In the genomic region with DNA sequence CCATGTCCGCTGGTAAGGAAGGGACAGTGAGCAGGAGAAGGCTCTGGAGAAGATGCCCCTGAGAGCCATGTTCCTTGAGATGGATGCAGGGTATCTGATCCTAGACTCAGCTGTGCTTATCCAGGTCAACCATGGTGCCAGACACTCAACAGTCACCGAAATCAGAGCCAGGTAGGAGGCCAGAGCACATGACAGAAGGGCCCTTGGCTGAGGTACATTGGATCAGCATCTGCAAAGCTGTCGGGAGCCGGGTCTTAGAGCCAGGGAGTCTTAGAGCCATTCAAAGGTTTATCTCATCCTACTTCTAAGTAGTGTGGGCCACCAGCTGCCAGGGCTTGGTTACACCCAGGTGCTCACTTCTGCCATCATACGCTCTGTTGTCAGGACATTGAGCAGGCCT, we compare ENCODE assay signal across 29 mouse cellular contexts. TPM values are rescaled to one million over a fixed set of nuclear protein-coding genes. Genes with fewer than 3 reads are reported as not detected.
DNase-seq lines count a peak whose midpoint lies in the region; ATAC-seq and TF ChIP-seq lines count a peak whose summit lies in the region.
"Had no signal": no experiment of that assay in that cellular context is flagged by ENCODE, and none has a peak within 500 bp of the region (broad histone marks: within the 10 kb centered on the region; RNA-seq: fewer than 3 reads in every experiment).

No protein-coding gene starts in this region.

- H3K27ac ChIP-seq in gastrocnemius, adult 2 months = peak overlapping the region; percentile 70
- peak overlapping the region; percentile 73 for H3K27ac ChIP-seq in left cerebral cortex, adult 2 months
- H3K27ac ChIP-seq in cortical plate, adult 2 months (ENCODE audit: insufficient read depth, low read length) = peak overlapping the region; percentile 28; the same call in 1 of the 2 replicates
- peak overlapping the region; percentile 18 for H3K27ac ChIP-seq in intestine, embryonic 15.5 days
- H3K27ac ChIP-seq in limb, embryonic 10.5 days = no peak overlapping the region
- H3K27ac ChIP-seq: forebrain, embryonic 10.5 days; forebrain, embryonic 15.5 days; heart, embryonic 10.5 days; heart, embryonic 15.5 days; hindbrain, embryonic 12.5 days; kidney, postnatal 0 days; liver, embryonic 12.5 days; midbrain, embryonic 12.5 days had no signal

- no peak for TF ChIP-seq CTCF in gastrocnemius, adult 2 months (IDR thresholded peaks at IDR 0.05)
- TF ChIP-seq CTCF in left cerebral cortex, adult 2 months (IDR thresholded peaks at IDR 0.05) = no peak
- no peak for TF ChIP-seq CTCF in cortical plate, adult 2 months (IDR thresholded peaks at IDR 0.05; ENCODE audit: extremely low read depth, insufficient read depth, low read length)

- intact Hi-C loops in gastrocnemius, adult 2 months (cut with DNase I) = no loop called here
- intact Hi-C loops in left cerebral cortex, adult 2 months (cut with DNase I) = no loop called here

- H3K27me3 ChIP-seq in intestine, embryonic 15.5 days (replicated peaks) = no peaks in the 10 kb centered on the region
- H3K27me3 ChIP-seq in limb, embryonic 10.5 days (ENCODE audit: low read depth, poor library complexity, severe bottlenecking) = no peaks in the 10 kb centered on the region
- H3K27me3 ChIP-seq: forebrain, embryonic 15.5 days; heart, embryonic 15.5 days; hindbrain, embryonic 12.5 days; liver, embryonic 12.5 days; megakaryocyte, embryonic 14.5 days; midbrain, embryonic 12.5 days had no signal

- H3K4me2 ChIP-seq in intestine, embryonic 15.5 days (replicated peaks) = no peak overlapping the region
- H3K4me2 ChIP-seq: forebrain, embryonic 15.5 days; heart, embryonic 15.5 days; hindbrain, embryonic 12.5 days; liver, embryonic 12.5 days; midbrain, embryonic 12.5 days had no signal

- DNase-seq in gastrocnemius, adult 2 months = peak; percentile 57
- DNase-seq in gastrocnemius, postnatal 25 days = no peak
- no peak for DNase-seq in left cerebral cortex, adult 2 months (ENCODE audit: extremely low spot score in 1 of 2, low spot score in 2 of 2)
- no peak for DNase-seq in left cerebral cortex, adult 11 months (ENCODE audit: low spot score)
- no peak for DNase-seq in limb, embryonic 10.5 days (ENCODE audit: low spot score)
- no peak for DNase-seq in layer of hippocampus, postnatal 10 days (ENCODE audit: low spot score in 2 of 2)
- DNase-seq: adrenal gland, postnatal 25 days; B cell, adult 2 months; cerebellum, postnatal 14 days; heart, postnatal 36 days; kidney, adult 8-10 months; kidney, postnatal 4 days; layer of hippocampus, adult 9-11 months; liver, postnatal 0 days; lung, postnatal 4 days; right cerebral cortex, adult 18-20 months; thymus, postnatal 4 days had no signal

- TF ChIP-seq POLR2A in cortical plate, adult 2 months (IDR thresholded peaks at IDR 0.05; ENCODE audit: extremely low read depth, insufficient read depth, low read length) = no peak

- no peaks in the 10 kb centered on the region for H3K36me3 ChIP-seq in intestine, embryonic 15.5 days
- H3K36me3 ChIP-seq in limb, embryonic 10.5 days = no peaks in the 10 kb centered on the region
- H3K36me3 ChIP-seq: forebrain, embryonic 10.5 days; forebrain, embryonic 15.5 days; heart, embryonic 10.5 days; heart, embryonic 15.5 days; hindbrain, embryonic 12.5 days; liver, embryonic 12.5 days; midbrain, embryonic 12.5 days had no signal

- no peaks in the 10 kb centered on the region for H3K9me3 ChIP-seq in intestine, embryonic 15.5 days
- no peaks in the 10 kb centered on the region for H3K9me3 ChIP-seq in limb, embryonic 10.5 days (replicated peaks)
- H3K9me3 ChIP-seq: forebrain, embryonic 10.5 days; forebrain, embryonic 15.5 days; heart, embryonic 10.5 days; heart, embryonic 15.5 days; hindbrain, embryonic 12.5 days; liver, embryonic 12.5 days; midbrain, embryonic 12.5 days had no signal

- no peak overlapping the region for H3K9ac ChIP-seq in intestine, embryonic 15.5 days
- H3K9ac ChIP-seq: forebrain, embryonic 15.5 days; heart, embryonic 15.5 days; hindbrain, embryonic 12.5 days; liver, embryonic 12.5 days; liver, postnatal 0 days; midbrain, embryonic 12.5 days had no signal

- 93% methylated on average over 5 of the region's 5 CpGs for WGBS in intestine, embryonic 15.5 days
- WGBS in limb, embryonic 10.5 days = 94% methylated on average over 5 of the region's 5 CpGs

- H3K4me3 ChIP-seq in gastrocnemius, adult 2 months = no peak overlapping the region
- H3K4me3 ChIP-seq in left cerebral cortex, adult 2 months = no peak overlapping the region
- no peak overlapping the region for H3K4me3 ChIP-seq in cortical plate, adult 2 months (ENCODE audit: insufficient read depth, low read length)
- no peak overlapping the region for H3K4me3 ChIP-seq in intestine, embryonic 15.5 days (replicated peaks)
- no peak overlapping the region for H3K4me3 ChIP-seq in limb, embryonic 10.5 days
- H3K4me3 ChIP-seq: forebrain, embryonic 10.5 days; forebrain, embryonic 15.5 days; heart, embryonic 10.5 days; heart, embryonic 15.5 days; hindbrain, embryonic 12.5 days; liver, embryonic 12.5 days; megakaryocyte, embryonic 14.5 days; midbrain, embryonic 12.5 days had no signal

- H3K4me1 ChIP-seq in cortical plate, adult 2 months (ENCODE audit: control insufficient read depth, insufficient read depth, low read length) = peaks cover 22% of the 10 kb centered on the region; the same call in 1 of the 2 replicates
- no peaks in the 10 kb centered on the region for H3K4me1 ChIP-seq in intestine, embryonic 15.5 days (replicated peaks)
- H3K4me1 ChIP-seq in limb, embryonic 10.5 days = no peaks in the 10 kb centered on the region
- H3K4me1 ChIP-seq: forebrain, embryonic 10.5 days; heart, embryonic 10.5 days; hindbrain, embryonic 12.5 days; liver, embryonic 12.5 days; megakaryocyte, embryonic 14.5 days; midbrain, embryonic 12.5 days had no signal

- no peak for ATAC-seq in intestine, embryonic 15.5 days
- ATAC-seq: forebrain, embryonic 15.5 days; liver, embryonic 12.5 days; liver, postnatal 0 days had no signal

RNA-seq across cellular contexts. Expression of a gene that starts 46.4 kb away (rescaled TPM):
- total RNA-seq in gastrocnemius, adult 2 months (2021) = 100 to 1,000 TPM; 196 to 239 TPM
- total RNA-seq in gastrocnemius, postnatal 25 days (2021) = 100 to 1,000 TPM; 193 to 218 TPM
- total RNA-seq in left cerebral cortex, adult 2 months (2021) = 1,000 to 10,000 TPM; 1,948 to 2,026 TPM
- 1,729 and 1,769 TPM in 2 replicates for polyA plus RNA-seq in cortical plate, adult 2 months (2012; rRNA removed)
- 184 and 201 TPM in 2 replicates for polyA plus RNA-seq in intestine, embryonic 15.5 days (2015; fragmentation: Nextera tagmentation; extraction: Ambion mirVana)
- polyA plus RNA-seq in limb, embryonic 10.5 days (2016; fragmentation: Nextera tagmentation; extraction: Ambion mirVana) = 53.3 and 76.0 TPM in 2 replicates
- 1,000 to 10,000 TPM; 2,385 to 2,461 TPM for total RNA-seq in layer of hippocampus, postnatal 10 days (2021)
- total RNA-seq: granulocyte monocyte progenitor cell, adult 5-6 weeks had no signal

Comparison
In these comparisons a context has a peak if more than half of its experiments do, and no peak if none do; other contexts are left out.
1. RNA of a gene that starts 46.4 kb away (total RNA-seq): 2,385 to 2,461 TPM in layer of hippocampus, postnatal 10 days and 1,948 to 2,026 TPM in left cerebral cortex, adult 2 months; 196 to 239 TPM in gastrocnemius, adult 2 months and 193 to 218 TPM in gastrocnemius, postnatal 25 days; every median in the first group is over 4 times any median in the second.